Mouse (Mus musculus): Measurements from ENCODE around the gene Kifc3. TPM values are rescaled to one million over a fixed set of nuclear protein-coding genes. Genes with fewer than 3 reads are reported as not detected.
"Not testable (repeated sequence)": the region's sequence is repeated elsewhere in the genome, so short reads cannot be mapped to it uniquely, and the experiment has no call there.

Kifc3 gene
- 27.2 and 28.5 TPM in 2 replicates for polyA plus RNA-seq (2015; fragmentation: Nextera tagmentation; extraction: Ambion mirVana)

DNA sequence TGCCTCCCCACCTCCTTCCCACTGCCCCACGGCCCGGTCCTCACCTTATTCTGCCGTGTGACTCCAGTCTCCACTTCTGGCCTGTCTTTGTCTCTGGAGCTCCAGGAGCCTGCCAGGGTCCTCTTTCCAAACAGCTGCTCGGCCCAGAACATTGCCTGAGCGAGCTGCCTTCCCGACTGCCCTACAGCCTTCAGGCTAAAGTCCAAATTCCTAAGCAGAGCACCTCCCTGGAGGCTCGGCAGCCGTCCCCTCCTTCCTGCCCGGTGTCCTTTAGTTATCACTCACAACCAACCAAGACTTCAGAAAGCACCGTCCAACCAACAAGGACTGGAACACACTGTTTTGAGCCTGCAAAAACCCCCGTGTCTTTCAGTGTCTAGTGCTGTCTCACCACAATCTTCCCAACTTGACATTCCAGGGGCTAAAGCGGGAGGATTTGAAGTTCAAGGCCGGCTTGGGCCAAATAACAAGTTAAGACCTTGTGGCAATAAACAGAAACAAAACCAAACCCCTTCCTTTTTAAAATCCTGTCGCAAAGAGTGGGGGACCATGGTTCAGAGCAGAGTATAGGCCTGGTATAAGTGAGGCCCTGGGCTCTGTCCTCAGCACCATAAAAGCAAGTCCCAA is at the start of gene Kifc3:
Gene Kifc3, minus strand, starts transcription at position 164 of the 627 bp plus-strand sequence.
- Histone ChIP-seq H3K9me3 (replicated peaks) (no peaks in the 10 kb centered on the region), H3K4me1 (peaks cover 18% of the 10 kb centered on the region), H3K4me3 (replicated peaks) (no peak within 1 kb of the TSS), H3K27me3 (replicated peaks) (no peaks in the 10 kb centered on the region), H3K36me3 (no peaks in the 10 kb centered on the region), H3K9ac (replicated peaks) (no peak within 1 kb of the TSS), H3K4me2 (no peak within 1 kb of the TSS), H3K27ac (replicated peaks) (no peak within 1 kb of the TSS)
- 70% methylated on average over 14 of the region's 14 CpGs for WGBS
- ATAC-seq (ENCODE audit: low FRiP score): no peak

DNA sequence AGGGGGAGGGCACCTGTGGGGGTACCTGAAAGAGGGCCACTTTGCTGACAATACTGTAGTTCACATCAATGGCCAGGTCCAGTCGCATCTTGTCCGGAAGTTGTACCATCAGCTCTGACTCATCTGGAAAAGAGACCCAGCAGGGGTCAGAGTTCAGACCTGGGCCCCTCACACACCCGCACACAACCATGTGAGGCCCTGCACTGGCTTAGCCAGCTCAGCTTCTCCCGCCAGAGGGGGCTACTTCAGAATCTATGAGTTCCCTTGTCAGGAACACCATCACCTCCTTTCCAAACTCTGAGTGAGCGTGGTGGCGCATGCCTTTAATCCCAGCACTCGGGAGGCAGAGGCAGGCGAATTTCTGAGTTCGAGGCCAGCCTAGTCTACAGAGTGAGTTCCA is 49.4 kb upstream of the Kifc3 start:
- Histone ChIP-seq H3K4me3 (replicated peaks) (no peak overlapping the region), H3K9me3 (replicated peaks) (no peaks in the 10 kb centered on the region), H3K27ac (replicated peaks) (no peak overlapping the region), H3K9ac (replicated peaks) (no peak overlapping the region), H3K4me2 (no peak overlapping the region), H3K36me3 (no peaks in the 10 kb centered on the region), H3K27me3 (replicated peaks) (no peaks in the 10 kb centered on the region), H3K4me1 (peaks cover 3% of the 10 kb centered on the region)
- no peak for ATAC-seq (ENCODE audit: low FRiP score)
- WGBS: 72% methylated on average over 9 of the region's 9 CpGs

DNA sequence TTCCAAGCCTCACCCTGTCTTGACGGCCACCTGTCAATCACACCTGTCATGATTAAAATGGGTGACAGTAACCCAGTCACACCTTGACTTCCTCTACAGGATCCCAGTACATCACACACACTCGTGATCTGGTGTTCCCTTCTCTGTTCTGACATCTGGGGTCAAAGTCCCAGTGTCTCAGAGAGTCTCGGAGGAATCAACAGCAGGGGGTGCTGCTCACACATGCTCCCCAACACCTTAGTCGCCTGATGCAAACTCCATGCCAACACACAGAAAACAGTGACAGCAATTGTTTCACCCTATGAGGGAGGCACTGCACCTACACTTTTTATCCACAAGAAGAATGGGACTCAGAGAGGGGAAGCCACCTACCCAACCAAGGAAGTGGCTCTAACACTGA is 47.2 kb upstream of the Kifc3 start:
- no peak for ATAC-seq (ENCODE audit: low FRiP score)
- peaks cover 10% of the 10 kb centered on the region for H3K4me1 ChIP-seq
- H3K4me3 ChIP-seq (replicated peaks): no peak overlapping the region
- no peaks in the 10 kb centered on the region for H3K27me3 ChIP-seq (replicated peaks)
- no peak overlapping the region for H3K9ac ChIP-seq (replicated peaks)
- no peaks in the 10 kb centered on the region for H3K9me3 ChIP-seq (replicated peaks)
- H3K27ac ChIP-seq (replicated peaks): no peak overlapping the region
- no peaks in the 10 kb centered on the region for H3K36me3 ChIP-seq
- H3K4me2 ChIP-seq: no peak overlapping the region
- 59% methylated on average over 4 of the region's 4 CpGs for WGBS

DNA sequence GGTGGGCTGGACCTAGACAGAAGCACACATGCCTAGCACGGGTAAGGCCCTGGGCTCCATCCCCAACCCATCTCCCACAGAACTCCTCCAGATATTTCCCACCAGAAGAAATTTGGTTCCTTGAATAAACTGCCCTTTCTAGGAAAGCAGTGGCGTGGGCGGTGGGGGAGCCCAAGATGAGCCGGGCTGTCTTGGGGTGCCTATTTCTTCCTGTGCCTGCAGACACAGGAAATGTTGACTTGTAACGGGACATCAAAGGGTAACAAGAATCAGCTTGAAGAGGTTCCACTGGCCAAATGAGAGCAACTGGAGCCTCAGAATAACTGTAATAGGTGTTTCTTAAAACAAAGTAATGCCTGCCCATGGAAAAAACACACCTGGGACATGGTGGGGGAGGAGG is 44.7 kb upstream of the Kifc3 start:
- H3K36me3 ChIP-seq: no peaks in the 10 kb centered on the region
- no peak overlapping the region for H3K27ac ChIP-seq (replicated peaks)
- peaks cover 31% of the 10 kb centered on the region for H3K4me1 ChIP-seq
- no peak overlapping the region for H3K4me2 ChIP-seq
- no peak overlapping the region for H3K4me3 ChIP-seq (replicated peaks)
- WGBS: 75% methylated on average over 5 of the region's 5 CpGs
- no peaks in the 10 kb centered on the region for H3K9me3 ChIP-seq (replicated peaks)
- no peaks in the 10 kb centered on the region for H3K27me3 ChIP-seq (replicated peaks)
- no peak for ATAC-seq (ENCODE audit: low FRiP score)
- H3K9ac ChIP-seq (replicated peaks): no peak overlapping the region

DNA sequence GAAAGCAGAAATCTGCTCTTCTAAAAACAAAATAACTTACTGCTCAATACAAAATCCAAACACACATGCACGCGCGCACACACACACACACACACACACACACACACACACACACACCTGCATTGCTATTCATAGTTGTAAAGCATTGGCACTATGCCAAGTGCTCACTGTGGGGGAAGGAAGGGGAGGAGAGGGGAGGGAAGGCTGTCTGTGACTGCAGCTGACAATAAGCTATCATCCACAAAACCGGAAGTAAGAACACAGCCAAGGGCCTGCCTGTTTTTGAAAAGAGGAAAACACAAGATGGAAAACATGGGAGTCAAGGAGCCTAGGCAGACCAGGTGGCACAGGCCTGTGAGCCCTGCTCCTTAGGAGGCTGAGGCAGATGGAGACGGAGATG is 42.6 kb upstream of the Kifc3 start:
- H3K36me3 ChIP-seq: no peaks in the 10 kb centered on the region
- no peaks in the 10 kb centered on the region for H3K9me3 ChIP-seq (replicated peaks)
- no peak overlapping the region for H3K4me2 ChIP-seq
- no peak for ATAC-seq (ENCODE audit: low FRiP score)
- 12% methylated on average over 5 of the region's 5 CpGs for WGBS
- H3K27ac ChIP-seq (replicated peaks): peak overlapping the region; percentile 71
- H3K4me3 ChIP-seq (replicated peaks): no peak overlapping the region
- H3K9ac ChIP-seq (replicated peaks): no peak overlapping the region
- H3K4me1 ChIP-seq: peaks cover 36% of the 10 kb centered on the region
- H3K27me3 ChIP-seq (replicated peaks): no peaks in the 10 kb centered on the region

DNA sequence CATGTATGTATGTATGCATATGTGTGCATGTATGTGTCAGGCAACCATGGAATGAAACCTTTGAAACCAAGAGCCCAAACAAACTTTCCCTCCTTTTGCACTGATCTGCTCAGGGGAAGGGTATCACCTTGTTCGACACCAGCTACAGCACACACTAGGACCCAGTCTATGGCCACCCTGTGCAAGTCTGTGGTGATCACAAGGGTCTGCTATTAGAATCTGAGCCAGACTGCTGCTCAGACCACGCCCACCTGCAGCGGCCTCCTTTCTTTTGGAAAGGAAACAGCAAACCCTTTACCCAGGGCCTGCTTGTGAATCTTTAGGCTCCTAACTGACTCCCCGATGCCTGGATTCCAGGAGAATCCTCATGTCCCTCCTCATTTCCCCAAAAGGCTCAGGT is 41.2 kb upstream of the Kifc3 start:
- Histone ChIP-seq H3K36me3 (no peaks in the 10 kb centered on the region), H3K4me3 (replicated peaks) (no peak overlapping the region), H3K27ac (replicated peaks) (peak overlapping the region; percentile 88), H3K4me2 (no peak overlapping the region), H3K9ac (replicated peaks) (no peak overlapping the region), H3K27me3 (replicated peaks) (no peaks in the 10 kb centered on the region), H3K4me1 (peaks cover 36% of the 10 kb centered on the region), H3K9me3 (replicated peaks) (no peaks in the 10 kb centered on the region)
- ATAC-seq (ENCODE audit: low FRiP score): peak; percentile 58
- WGBS: 49% methylated on average over 4 of the region's 4 CpGs

DNA sequence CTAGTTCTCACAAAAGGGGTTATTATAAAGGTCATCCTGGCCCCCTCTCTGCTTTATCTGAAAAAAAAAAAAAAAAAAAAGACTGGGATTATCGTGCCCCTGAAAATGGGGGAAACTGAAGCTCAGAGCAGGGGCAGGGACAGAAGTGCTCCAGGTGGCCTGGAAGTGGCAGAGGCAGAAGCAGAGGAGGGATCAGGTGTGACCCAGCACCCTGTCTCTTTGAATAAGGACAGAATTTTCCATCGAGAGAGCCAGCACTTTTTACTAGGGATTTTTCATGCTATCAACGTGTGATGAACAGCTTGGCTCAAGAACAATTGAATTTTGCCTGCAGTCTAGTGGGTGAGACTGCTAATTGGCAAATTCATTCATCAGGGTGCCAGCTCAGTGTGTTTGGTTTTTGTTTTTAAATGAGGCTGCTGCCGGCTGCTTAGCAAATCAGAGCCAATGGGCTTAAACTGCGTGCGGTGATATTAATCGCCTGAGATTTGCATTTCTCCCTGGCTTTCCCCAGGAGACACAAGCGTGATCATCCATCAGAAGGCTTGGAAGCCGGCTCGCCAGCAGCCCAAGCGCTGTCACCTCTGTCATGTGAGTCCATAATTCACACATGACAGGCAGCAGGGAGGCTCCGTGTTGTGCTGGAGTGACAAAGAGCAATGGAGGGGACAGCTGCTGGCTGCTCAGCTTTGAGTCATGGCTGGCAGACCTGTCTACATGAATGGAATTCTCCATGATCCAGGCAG is 40.4 kb upstream of the Kifc3 start:
- Histone ChIP-seq H3K4me1 (peaks cover 36% of the 10 kb centered on the region), H3K9ac (replicated peaks) (no peak overlapping the region), H3K36me3 (no peaks in the 10 kb centered on the region)

DNA sequence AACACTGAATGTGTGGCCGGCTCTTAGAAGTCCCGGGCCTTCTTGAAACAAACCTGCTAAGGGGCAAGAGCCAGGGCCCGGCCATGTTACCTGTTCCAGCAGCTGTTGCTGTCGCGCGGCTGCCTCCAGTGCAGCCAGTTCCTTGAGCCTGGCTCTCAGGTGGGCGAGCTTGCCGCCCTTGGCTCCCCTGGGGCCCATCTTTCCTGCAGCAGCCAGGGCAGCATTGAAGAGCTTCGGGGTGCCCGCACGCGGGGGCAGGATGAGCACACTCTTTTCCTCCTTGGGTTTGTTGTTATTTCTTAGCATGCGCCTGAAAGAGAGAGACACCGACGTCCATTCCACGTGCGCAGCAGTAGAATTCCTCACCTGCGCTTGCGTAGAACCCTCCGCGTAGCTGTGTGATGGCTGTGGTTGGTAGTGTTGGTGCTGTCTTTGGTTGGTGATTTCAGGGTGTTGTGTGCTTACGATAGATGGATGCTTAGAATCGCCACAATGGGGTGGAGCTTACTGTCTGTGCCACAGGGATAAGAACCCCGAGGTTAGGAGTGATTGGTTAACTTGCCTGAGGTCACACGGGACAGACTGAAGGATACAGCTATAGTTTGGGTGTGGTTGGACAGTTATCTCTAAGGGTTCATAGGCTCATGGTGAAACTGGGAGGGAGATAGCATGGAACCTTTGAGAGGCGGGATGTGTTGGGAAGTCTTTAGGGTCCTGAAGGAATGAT is 39.6 kb upstream of the Kifc3 start:
- no peak for ATAC-seq (ENCODE audit: low FRiP score)
- no peak overlapping the region for H3K4me2 ChIP-seq
- H3K4me3 ChIP-seq (replicated peaks): no peak overlapping the region
- 62% methylated on average over 26 of the region's 26 CpGs for WGBS
- H3K27ac ChIP-seq (replicated peaks): peak overlapping the region; percentile 88
- peaks cover 36% of the 10 kb centered on the region for H3K4me1 ChIP-seq
- no peaks in the 10 kb centered on the region for H3K9me3 ChIP-seq (replicated peaks)
- H3K27me3 ChIP-seq (replicated peaks): no peaks in the 10 kb centered on the region
- no peaks in the 10 kb centered on the region for H3K36me3 ChIP-seq
- no peak overlapping the region for H3K9ac ChIP-seq (replicated peaks)

More for the DNA sequence above, 40.4 kb upstream of the Kifc3 start:
- 9% methylated on average over 12 of the region's 12 CpGs for WGBS
- ATAC-seq (ENCODE audit: low FRiP score): peak; percentile 84
- Histone ChIP-seq H3K4me3 (replicated peaks) (no peak overlapping the region), H3K9me3 (replicated peaks) (no peaks in the 10 kb centered on the region), H3K4me2 (peak overlapping the region; percentile 38), H3K27ac (replicated peaks) (peak overlapping the region; percentile 88), H3K27me3 (replicated peaks) (no peaks in the 10 kb centered on the region)

DNA sequence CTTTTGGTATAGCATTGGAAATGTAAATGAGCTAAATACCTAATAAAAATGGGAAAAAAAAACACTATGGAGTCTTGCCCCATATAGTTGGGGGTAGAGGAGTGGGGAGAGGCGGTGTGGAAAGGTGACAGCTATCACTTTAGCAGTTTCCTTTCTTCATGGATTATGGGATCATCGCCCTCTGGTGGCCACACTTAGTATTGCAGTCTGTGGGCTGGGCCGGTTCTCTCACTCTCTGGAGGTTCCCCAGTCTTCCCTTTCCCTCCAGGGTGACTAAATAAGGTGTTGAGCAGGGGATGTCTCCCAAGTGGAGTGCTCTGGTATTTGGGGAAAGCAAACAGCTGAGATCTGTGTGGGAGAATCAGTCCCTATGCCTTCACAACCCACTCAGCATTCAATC is 33.1 kb upstream of the Kifc3 start:
- ATAC-seq (ENCODE audit: low FRiP score): no peak; the same call in 1 of the 2 replicates
- H3K4me3 ChIP-seq (replicated peaks): no peak overlapping the region
- no peaks in the 10 kb centered on the region for H3K4me1 ChIP-seq
- no peak overlapping the region for H3K9ac ChIP-seq (replicated peaks)
- WGBS: 8% methylated on average over 3 of the region's 3 CpGs
- H3K27me3 ChIP-seq (replicated peaks): no peaks in the 10 kb centered on the region
- no peak overlapping the region for H3K4me2 ChIP-seq
- no peaks in the 10 kb centered on the region for H3K9me3 ChIP-seq (replicated peaks)
- H3K27ac ChIP-seq (replicated peaks): no peak overlapping the region
- H3K36me3 ChIP-seq: no peaks in the 10 kb centered on the region

DNA sequence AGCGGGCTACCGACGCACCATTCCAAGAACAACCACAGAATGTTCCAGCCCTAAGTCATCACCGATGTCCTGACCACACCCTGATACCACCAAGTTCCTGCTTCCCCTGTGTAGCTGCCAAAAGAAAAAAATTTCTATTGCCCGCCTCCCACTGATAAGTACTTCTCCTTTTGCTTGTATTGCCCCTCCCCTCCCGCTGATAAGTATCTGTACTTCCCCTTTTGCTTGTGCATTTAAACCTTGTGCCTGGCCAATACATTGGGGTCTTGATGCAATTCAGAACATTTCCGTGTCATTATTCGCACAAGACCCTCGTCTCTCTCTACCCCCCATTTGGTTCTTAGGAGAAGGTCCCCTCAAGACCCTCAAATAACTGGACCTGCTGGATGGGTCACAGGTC is 27.5 kb upstream of the Kifc3 start:
- not testable (repeated sequence) for H3K27me3 ChIP-seq (replicated peaks); H3K9ac ChIP-seq (replicated peaks); H3K4me3 ChIP-seq (replicated peaks); H3K4me2 ChIP-seq; H3K4me1 ChIP-seq; H3K27ac ChIP-seq (replicated peaks); H3K9me3 ChIP-seq (replicated peaks); ATAC-seq (ENCODE audit: low FRiP score); H3K36me3 ChIP-seq
- 94% methylated on average over 9 of the region's 9 CpGs for WGBS

DNA sequence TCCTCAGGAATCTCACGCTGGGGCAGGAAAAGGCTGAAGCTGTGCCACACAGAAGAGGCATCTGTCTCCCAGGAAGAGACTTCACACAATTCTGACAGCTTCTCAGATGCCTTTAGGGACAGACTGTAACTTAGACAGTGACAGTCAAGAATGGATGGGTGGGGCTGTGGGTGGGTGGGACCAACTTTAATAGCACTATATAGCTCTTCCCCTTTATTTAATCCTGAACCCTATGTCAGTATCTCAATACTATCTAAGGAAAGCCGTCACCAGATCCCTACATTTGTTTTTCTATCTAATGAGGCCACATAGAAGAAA is 24.5 kb upstream of the Kifc3 start:
- Histone ChIP-seq H3K9me3 (replicated peaks) (no peaks in the 10 kb centered on the region), H3K9ac (replicated peaks) (no peak overlapping the region), H3K36me3 (no peaks in the 10 kb centered on the region), H3K27me3 (replicated peaks) (no peaks in the 10 kb centered on the region), H3K4me1 (no peaks in the 10 kb centered on the region), H3K4me2 (no peak overlapping the region), H3K27ac (replicated peaks) (no peak overlapping the region), H3K4me3 (replicated peaks) (no peak overlapping the region)
- no peak for ATAC-seq (ENCODE audit: low FRiP score)
- 30% methylated on average over 2 of the region's 2 CpGs for WGBS
